Mouse (Mus musculus): Measurements from ENCODE around the gene Dtx2. TPM values are rescaled to one million over a fixed set of nuclear protein-coding genes. Genes with fewer than 3 reads are reported as not detected.

Dtx2 gene
- total RNA-seq, 1 experiment from 2014 or later = 3.4 TPM

DNA sequence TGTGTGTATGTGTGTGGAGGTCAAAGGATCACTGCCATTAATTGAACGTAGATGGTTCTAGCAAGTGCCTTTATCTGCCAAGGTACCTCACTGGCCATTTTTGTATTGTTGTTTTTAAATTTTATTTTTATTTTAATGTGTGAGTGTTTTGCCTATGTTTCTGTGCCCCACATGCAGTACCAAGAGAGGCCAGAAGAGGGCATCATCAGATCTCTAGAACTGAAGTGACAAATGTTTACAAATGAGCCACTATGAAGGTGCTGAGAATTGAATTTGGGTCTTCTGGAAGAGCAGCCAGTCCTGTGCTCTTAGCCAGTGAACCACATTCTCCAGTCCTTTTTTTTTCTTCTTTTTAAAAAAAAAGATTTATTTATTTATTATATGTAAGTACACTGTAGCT is 25.8 kb upstream of the Dtx2 start:
- no peak; a peak in 1 of 4 replicates for ATAC-seq (replicated peaks in 1 of 2; ENCODE audit: insufficient read depth in 1 of 2, low FRiP score in 2 of 2, low TSS enrichment in 1 of 2, low read depth in 1 of 2, poor library complexity in 2 of 2, severe bottlenecking in 2 of 2)

DNA sequence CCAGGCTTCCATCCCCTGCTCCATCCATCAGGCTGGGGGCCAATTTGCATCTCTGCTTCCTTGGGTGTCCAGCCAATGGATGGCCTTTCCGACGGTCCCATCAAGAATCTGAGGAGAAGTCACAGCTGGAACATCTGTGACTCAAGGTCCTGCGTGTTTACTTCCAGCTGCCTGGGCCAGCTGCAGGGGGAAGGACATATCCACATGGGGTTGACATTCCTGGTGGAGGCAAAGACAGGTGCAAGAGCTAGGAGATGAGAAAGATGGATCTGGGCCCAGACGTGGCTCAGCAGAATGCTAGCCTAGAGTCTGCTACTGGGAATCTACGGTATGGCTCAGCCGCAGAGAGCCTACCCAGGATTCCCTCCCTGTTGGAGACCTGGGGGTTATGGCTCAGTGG is 24.4 kb upstream of the Dtx2 start:
- no peak for ATAC-seq (replicated peaks in 1 of 2; ENCODE audit: insufficient read depth in 1 of 2, low FRiP score in 2 of 2, low TSS enrichment in 1 of 2, low read depth in 1 of 2, poor library complexity in 2 of 2, severe bottlenecking in 2 of 2)

DNA sequence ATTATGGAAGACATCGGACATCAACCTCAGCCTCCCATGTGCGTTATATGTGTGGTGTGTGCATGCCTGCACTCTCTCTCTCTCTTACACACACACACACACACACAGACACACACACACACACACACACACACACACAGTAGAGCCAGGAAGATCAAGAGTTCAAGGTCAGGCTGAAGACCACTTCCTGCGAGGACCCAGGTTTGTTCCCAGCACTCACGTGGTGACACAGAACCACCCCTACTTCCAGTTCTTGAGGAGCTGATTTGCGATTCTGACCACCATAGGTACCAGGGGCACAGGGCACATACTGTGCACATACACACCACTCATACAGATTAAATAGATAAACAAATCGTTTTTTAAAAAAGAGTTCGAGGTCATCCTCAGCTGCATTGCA is 22.7 kb upstream of the Dtx2 start:
- no peak for ATAC-seq (replicated peaks in 1 of 2; ENCODE audit: insufficient read depth in 1 of 2, low FRiP score in 2 of 2, low TSS enrichment in 1 of 2, low read depth in 1 of 2, poor library complexity in 2 of 2, severe bottlenecking in 2 of 2)

DNA sequence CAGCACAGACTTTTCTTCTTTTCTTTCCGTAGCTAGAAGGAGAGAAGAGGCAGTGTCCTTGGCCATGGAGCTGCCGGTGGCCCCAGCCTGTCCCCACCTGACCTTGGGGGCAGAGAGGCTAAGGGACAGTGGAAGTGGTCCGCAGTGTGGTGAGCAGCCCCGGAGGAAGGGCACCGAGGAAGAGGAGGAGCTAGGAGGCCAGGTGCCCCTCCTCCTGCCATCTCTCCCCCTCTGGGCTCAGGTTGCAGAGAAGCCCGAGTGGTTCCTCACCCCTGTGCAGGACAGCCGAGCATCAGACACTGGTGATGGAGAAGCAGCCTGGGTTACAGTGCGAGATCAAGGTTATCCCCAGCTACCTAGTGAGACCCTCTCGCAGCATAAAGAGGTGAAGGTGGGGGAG is 20.2 kb upstream of the Dtx2 start, which contains the start of gene Ssc4d:
Ssc4d (minus strand) TSS at position 167 of the 400 bp plus-strand sequence.
- ATAC-seq (replicated peaks in 1 of 2; ENCODE audit: insufficient read depth in 1 of 2, low FRiP score in 2 of 2, low TSS enrichment in 1 of 2, low read depth in 1 of 2, poor library complexity in 2 of 2, severe bottlenecking in 2 of 2) = no peak

DNA sequence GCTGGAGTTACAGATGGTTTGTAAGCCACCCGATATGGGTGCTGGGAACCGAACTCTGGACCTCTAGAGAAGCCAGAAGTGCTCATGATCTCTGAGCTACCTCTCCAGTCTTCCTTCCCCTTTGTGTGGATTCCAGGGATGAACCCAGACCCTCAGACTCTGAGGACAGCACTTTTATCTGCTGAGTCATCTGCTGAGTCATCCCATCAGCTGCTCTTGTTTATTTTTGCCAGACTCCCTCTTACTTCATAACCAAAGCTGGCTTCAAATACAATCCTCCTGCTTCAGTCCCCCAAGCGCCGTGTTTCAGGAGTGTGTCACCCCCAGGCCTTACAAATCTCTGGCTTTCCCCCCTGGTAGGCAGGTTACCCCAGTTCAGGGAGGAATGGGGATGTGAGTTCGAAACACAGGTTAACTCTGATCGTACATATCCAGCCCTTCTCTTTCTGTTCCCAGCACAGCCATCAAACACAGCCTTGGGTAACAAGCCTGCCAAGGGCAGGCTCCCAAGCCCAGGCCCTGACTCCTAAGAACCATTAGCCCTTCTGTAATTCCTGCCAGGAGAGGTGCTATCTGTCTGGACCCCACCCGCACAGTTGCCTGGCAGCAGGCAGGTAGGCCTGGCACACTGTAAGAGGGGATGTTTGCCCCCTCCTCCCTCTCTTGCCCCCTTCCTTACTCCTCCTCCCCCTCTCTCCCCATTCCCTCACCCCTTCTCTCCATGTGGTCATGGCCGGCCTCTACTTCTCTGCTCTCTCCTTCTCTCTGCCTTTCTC is 18.5 kb upstream of the Dtx2 start:
- no peak for ATAC-seq (replicated peaks in 1 of 2; ENCODE audit: insufficient read depth in 1 of 2, low FRiP score in 2 of 2, low TSS enrichment in 1 of 2, low read depth in 1 of 2, poor library complexity in 2 of 2, severe bottlenecking in 2 of 2)

DNA sequence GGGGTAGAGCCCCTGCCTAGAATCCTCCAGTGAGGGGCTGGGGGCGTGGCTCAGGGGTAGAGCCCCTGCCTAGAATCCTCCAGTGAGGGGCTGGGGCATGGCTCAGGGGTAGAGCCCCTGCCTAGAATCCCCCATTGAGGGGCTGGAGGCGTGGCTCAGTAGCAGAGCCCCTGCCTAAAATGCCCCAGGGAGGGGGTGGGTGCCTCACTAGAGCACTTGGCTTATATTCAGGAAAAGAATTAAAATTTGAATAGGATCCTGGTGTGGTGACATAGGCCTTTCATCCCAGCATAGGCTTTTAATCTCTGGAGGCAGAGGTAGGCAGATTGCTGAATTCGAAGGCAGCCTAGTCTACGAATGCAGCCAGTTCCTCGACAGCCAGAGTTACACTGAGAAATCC is 15.2 kb upstream of the Dtx2 start:
- ATAC-seq (replicated peaks in 1 of 2; ENCODE audit: insufficient read depth in 1 of 2, low FRiP score in 2 of 2, low TSS enrichment in 1 of 2, low read depth in 1 of 2, poor library complexity in 2 of 2, severe bottlenecking in 2 of 2) = no peak

DNA sequence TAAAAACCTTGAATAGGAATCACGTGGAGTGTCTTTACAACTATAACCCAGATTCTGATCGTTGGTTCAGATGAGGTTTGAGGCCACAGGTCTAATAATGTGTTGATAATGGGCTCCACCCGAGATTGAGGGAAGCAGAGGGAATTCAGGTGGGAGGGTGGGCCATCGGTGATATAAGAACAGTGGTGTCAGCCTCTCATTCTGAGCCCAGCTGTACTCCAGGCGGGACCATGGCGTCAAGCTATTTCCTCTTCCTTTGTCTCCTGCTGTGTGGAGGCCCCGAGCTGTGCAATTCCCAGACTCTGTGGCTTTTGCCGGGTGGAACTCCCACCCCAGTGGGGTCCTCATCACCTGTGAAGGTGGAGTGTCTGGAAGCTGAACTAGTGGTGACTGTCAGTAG is 14.7 kb upstream of the Dtx2 start, which contains the start of gene Zp3:
Zp3 (plus strand) TSS at position 196 of the 400 bp plus-strand sequence.
- no peak for ATAC-seq (replicated peaks in 1 of 2; ENCODE audit: insufficient read depth in 1 of 2, low FRiP score in 2 of 2, low TSS enrichment in 1 of 2, low read depth in 1 of 2, poor library complexity in 2 of 2, severe bottlenecking in 2 of 2)

DNA sequence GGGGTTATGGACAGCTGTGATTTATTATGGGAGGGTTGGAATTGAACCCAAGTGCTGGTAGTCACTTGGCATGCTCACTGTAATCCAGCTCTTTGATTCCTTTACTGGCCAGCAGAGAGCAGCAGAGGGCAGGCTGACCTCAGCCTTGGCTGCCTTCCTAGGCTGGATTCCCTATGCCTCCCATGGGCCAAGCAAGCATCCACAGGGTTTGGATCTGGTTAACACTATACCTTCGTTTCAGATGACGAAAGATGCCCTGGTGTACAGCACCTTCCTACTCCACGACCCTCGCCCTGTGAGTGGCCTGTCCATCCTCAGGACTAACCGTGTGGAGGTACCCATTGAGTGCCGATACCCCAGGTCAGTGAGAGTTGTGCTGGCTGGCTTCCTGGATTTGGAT is 12.2 kb upstream of the Dtx2 start:
- ATAC-seq (replicated peaks in 1 of 2; ENCODE audit: insufficient read depth in 1 of 2, low FRiP score in 2 of 2, low TSS enrichment in 1 of 2, low read depth in 1 of 2, poor library complexity in 2 of 2, severe bottlenecking in 2 of 2) = peak; percentile 65 to 84

DNA sequence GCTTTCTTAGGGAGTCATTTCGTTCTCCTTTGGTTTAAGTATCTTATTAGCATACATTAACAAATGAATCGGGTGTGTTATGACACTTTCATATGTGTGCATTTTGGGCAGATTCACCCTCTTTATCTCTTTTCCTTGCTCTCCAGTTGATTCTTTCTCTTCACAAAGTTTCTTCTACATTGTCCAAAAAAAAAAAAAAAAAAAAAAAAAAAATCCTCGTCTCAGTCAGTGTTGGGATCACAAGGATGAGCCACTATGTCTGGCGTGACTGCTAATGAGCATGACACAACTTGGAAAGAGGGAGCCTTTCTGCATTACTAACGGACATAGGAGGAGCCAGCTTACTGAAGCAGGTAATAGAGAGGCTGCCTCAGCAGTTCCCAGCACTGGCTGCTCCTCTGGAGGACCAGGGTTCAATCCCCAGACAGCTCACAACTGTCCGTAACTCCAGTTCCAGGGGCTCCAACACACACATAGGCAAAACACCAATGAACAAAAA is 10.0 kb upstream of the Dtx2 start:
- no peak for ATAC-seq (replicated peaks in 1 of 2; ENCODE audit: insufficient read depth in 1 of 2, low FRiP score in 2 of 2, low TSS enrichment in 1 of 2, low read depth in 1 of 2, poor library complexity in 2 of 2, severe bottlenecking in 2 of 2)

DNA sequence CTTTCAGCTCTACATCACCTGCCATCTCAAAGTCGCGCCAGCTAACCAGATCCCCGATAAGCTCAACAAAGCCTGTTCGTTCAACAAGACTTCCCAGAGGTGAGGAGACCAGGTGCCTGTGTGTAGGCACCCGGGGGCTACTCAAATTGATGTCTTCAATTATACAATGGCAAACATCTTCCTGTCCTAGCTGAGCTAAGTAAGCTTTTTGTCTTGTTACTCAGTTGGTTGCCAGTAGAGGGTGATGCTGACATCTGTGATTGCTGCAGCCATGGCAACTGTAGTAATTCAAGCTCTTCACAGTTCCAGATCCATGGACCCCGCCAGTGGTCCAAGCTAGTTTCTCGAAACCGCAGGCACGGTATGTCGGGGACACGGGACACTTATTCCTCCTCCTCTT is 7.4 kb upstream of the Dtx2 start:
- ATAC-seq (replicated peaks in 1 of 2; ENCODE audit: insufficient read depth in 1 of 2, low FRiP score in 2 of 2, low TSS enrichment in 1 of 2, low read depth in 1 of 2, poor library complexity in 2 of 2, severe bottlenecking in 2 of 2) = peak; percentile 44 to 52; a peak in 2 of 4 replicates

DNA sequence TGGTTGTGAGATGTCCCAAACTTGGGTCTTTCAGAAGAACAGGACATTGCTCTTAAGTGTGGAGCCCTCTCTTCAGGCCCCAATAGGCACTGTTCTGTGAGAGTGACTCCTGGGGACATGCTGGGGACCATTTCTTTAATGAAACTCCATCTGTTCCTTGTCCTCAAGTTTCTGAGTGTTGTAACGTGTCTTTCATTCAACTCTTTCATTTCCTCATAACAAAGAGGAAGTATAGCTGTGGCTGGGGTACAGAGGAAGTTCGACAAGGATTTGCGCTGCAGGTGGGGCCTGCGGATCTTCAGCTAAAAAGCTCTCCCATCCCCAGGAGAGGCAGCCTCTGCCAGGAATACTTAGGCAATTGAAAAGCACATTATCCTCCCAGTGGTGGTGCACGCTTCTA is 4.0 kb upstream of the Dtx2 start:
- peak; percentile 67 to 72 for ATAC-seq (replicated peaks in 1 of 2; ENCODE audit: insufficient read depth in 1 of 2, low FRiP score in 2 of 2, low TSS enrichment in 1 of 2, low read depth in 1 of 2, poor library complexity in 2 of 2, severe bottlenecking in 2 of 2)

DNA sequence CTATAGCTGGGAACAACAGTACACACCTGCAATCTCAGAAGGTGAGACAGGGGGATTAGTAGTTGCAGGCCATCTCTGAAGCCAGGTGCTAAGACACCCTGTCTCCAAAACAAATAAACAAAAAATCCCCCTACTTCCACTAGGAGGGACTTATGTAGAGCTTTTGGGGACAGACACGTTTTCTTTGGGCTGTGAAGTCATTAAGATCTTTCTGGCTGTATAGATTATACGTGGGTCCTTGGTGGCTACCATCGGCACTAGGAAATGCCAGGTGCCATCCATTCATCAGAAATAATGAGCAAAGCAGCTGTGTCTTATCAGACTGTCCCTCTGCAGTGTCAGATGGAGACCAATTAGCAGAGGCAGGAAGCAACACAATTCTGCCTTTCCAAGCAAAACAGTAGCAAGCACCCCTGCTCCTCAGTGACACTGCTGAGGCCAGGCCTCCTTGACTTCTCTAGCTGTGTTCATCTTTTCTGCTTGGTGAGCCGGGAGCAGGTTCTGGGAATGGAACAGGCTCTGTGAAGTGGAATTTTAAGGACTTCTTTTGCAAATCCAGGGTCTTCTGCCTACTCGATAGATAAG is 1.1 kb upstream of the Dtx2 start:
- no peak for ATAC-seq (replicated peaks in 1 of 2; ENCODE audit: insufficient read depth in 1 of 2, low FRiP score in 2 of 2, low TSS enrichment in 1 of 2, low read depth in 1 of 2, poor library complexity in 2 of 2, severe bottlenecking in 2 of 2)

DNA sequence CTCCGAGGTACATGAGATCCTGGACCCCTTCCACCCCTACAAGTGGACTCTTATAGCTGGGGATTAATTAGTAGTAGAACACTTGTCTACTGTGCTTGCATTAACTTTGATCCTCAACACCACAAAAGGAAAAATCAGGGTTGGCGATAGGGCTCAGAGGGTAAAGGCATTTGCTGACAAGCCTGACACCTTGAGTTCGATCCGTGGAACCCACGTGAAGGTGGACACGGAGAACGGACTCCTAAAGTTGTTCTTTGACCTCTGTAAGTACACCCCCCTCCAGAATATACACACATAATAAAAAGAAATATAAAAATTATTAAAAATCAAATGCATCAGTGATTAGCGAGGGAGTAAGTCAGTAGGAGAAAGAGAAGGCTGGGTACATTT is 270 bp upstream of the Dtx2 start:
- ATAC-seq (replicated peaks in 1 of 2; ENCODE audit: insufficient read depth in 1 of 2, low FRiP score in 2 of 2, low TSS enrichment in 1 of 2, low read depth in 1 of 2, poor library complexity in 2 of 2, severe bottlenecking in 2 of 2) = no peak

DNA sequence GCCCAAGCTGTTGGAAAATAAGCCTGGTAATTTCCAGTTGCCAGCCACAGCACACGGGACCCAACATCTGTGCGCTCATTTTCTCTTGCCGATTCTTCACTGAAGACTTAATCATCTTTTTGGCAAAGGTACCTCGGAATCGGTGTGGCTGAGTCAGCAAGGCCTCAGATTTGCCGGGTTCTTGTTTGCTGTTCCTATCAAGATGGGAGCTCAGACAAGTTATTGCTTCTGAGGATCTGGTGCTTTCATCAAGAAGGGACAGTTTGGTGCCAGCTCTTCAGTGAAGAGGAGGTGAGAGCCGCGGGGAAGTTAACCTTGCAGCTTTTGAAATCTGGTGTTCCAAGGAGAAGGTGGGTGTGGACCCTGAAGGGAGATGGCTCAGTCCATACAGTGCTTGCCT is 1.6 kb downstream of the Dtx2 start:
- ATAC-seq (replicated peaks in 1 of 2; ENCODE audit: insufficient read depth in 1 of 2, low FRiP score in 2 of 2, low TSS enrichment in 1 of 2, low read depth in 1 of 2, poor library complexity in 2 of 2, severe bottlenecking in 2 of 2) = no peak

DNA sequence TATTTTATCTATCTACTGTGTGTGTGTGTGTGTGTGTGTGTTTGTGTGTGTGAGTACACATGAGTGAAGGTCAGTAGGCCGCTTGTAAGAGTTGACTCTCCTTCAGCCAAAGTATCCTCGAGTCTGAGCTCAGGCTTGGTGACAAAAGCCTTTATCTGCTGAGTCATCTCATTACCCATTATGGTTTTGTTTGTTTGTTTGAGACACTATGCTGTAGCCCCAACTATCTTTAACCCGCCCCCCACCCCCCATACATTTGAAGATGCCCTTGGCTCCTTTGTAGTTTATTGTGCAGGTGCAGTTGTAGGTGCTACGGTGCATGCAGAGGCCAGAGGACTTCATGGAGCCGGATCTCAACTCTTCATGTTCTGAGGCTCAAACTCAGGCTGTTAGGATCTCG is 6.6 kb downstream of the Dtx2 start:
- no peak for ATAC-seq (replicated peaks in 1 of 2; ENCODE audit: insufficient read depth in 1 of 2, low FRiP score in 2 of 2, low TSS enrichment in 1 of 2, low read depth in 1 of 2, poor library complexity in 2 of 2, severe bottlenecking in 2 of 2)

DNA sequence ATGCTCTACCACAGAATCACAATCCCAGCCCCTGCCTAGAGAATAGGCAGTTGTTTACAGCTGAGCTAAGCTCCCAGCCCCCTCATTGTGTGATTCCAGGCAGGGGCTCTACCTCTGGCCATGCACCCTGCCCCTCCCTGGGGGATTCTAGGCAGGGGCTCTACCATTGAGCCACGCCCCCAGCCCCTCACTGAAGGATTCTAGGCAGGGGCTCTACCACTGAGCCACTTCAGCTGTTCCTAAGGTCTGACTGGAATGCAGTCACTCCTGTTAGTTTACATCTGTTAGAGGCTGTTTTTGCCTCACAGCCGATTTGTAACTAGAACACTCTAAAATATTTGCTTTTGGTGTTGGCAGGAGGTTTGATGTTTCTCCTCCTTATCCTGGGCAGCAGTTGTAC is 7.7 kb downstream of the Dtx2 start:
- ATAC-seq (replicated peaks in 1 of 2; ENCODE audit: insufficient read depth in 1 of 2, low FRiP score in 2 of 2, low TSS enrichment in 1 of 2, low read depth in 1 of 2, poor library complexity in 2 of 2, severe bottlenecking in 2 of 2) = no peak

DNA sequence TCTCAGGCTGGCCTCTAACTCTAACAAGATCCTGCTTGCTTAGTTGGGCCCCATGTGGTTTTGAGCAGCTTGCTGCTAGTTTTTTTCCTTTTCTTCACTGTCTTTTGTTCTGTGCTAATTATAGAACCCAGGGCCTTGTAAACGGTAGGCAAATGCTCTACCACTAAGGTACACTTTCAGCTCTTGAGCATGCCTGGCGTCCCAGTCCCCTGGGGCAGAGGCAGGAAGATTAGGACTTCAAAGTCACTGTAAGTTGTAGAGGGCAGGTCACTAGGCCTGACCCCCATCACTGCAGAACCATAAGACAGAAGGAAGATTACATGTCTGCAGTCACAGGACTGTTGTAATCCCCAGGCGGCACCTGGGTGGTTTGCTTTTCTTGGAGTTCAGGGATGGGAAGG is 8.2 kb downstream of the Dtx2 start:
- ATAC-seq (replicated peaks in 1 of 2; ENCODE audit: insufficient read depth in 1 of 2, low FRiP score in 2 of 2, low TSS enrichment in 1 of 2, low read depth in 1 of 2, poor library complexity in 2 of 2, severe bottlenecking in 2 of 2) = no peak

DNA sequence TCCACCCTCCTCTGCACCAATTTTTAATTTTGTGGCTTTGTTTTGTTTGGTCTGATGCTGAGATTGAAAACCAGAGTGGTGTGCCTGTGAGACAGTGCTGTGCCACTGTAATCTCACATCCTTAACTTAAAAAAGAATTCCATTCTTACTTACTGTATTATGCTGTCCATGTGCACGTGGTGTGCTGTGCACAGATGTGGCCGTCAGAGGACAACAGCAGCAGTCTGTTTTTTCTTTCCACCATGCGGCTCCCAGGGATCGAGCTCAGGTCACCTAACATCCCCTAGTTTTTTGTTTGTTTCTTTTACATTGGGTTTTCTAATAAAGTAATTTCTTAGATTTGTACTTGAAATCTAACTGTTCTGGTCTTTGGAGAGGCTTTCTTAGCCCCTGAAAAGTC is 9.9 kb downstream of the Dtx2 start:
- ATAC-seq (replicated peaks in 1 of 2; ENCODE audit: insufficient read depth in 1 of 2, low FRiP score in 2 of 2, low TSS enrichment in 1 of 2, low read depth in 1 of 2, poor library complexity in 2 of 2, severe bottlenecking in 2 of 2) = no peak

DNA sequence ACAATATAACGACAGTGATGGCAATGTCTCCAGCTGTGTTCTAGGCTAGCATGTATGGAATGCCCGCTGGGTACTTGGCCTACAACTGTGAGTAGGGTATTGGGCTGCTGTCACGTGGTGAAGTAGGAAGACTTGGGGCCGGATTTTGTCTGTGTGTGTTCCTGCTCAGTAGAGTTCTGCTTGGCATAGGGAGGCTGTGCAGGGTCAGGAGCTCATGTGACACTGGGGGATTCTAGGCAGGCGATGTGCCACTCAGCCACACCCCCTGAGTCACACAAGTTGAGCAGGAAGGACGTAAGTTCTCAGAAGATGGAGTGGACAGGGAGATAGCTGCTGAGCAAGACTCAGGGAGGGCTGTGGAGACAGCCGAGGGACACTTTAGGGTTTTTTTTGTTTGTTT is 13.1 kb downstream of the Dtx2 start:
- no peak for ATAC-seq (replicated peaks in 1 of 2; ENCODE audit: insufficient read depth in 1 of 2, low FRiP score in 2 of 2, low TSS enrichment in 1 of 2, low read depth in 1 of 2, poor library complexity in 2 of 2, severe bottlenecking in 2 of 2)
